Mouse (Mus musculus) adrenal gland, adult (tissue): ENCODE measurements around the gene Cela3b.
"Not testable (repeated sequence)": the region's sequence is repeated elsewhere in the genome, so short reads cannot be mapped to it uniquely, and the experiment has no call there.

Experiments used
- DNase-seq, 2 experiments: peaks; one replicate each; pipeline ENCODE4 v3.0.0; 2022 to 2023; ENCODE audit warnings: low spot score in 1 of 2; ENCODE audit not compliant: inconsistent age in 2 of 2

Cela3b gene

GRCm38 (mm10) chr4:137432700-137433550 lies 2.6 kb upstream of the Cela3b start:
- peak in 1 of 2 experiments; percentile 62 for DNase-seq

- no peak for DNase-seq
Measured at GRCm38 (mm10) chr4:137417712-137418564, 12.4 kb downstream of the Cela3b start.

GRCm38 (mm10) chr4:137414936-137415335 lies 15.4 kb downstream of the Cela3b start:
- no peak for DNase-seq

GRCm38 (mm10) chr4:137412185-137412709 lies 18.1 kb downstream of the Cela3b start:
- DNase-seq = not testable (repeated sequence)

- DNase-seq = no peak
Measured at GRCm38 (mm10) chr4:137409691-137410090, 20.6 kb downstream of the Cela3b start, which contains the start of gene Cela3a. Gene Cela3a, minus strand, starts transcription at chr4:137409791.

- no peak for DNase-seq
Measured at GRCm38 (mm10) chr4:137405571-137405970, 24.8 kb downstream of the Cela3b start.

GRCm38 (mm10) chr4:137396641-137397525 lies 33.5 kb downstream of the Cela3b start:
- DNase-seq = peak; percentile 84 to 90

- DNase-seq = peak; percentile 58 to 78
Measured at GRCm38 (mm10) chr4:137393378-137394135, 36.8 kb downstream of the Cela3b start.

- DNase-seq = peak; percentile 76 to 86
Measured at GRCm38 (mm10) chr4:137392874-137393273, 37.5 kb downstream of the Cela3b start.

GRCm38 (mm10) chr4:137391287-137391686 lies 39.1 kb downstream of the Cela3b start:
- DNase-seq = no peak

GRCm38 (mm10) chr4:137390196-137390595 lies 40.1 kb downstream of the Cela3b start:
- DNase-seq = no peak

GRCm38 (mm10) chr4:137388983-137389382 lies 41.4 kb downstream of the Cela3b start:
- peak in 1 of 2 experiments; percentile 81 for DNase-seq

- peak; percentile 89 to 97 for DNase-seq
Measured at GRCm38 (mm10) chr4:137388059-137388794, 42.1 kb downstream of the Cela3b start.

- no peak for DNase-seq
Measured at GRCm38 (mm10) chr4:137387482-137388058, 42.8 kb downstream of the Cela3b start.

GRCm38 (mm10) chr4:137380702-137381605 lies 49.4 kb downstream of the Cela3b start:
- peak in 1 of 2 experiments; percentile 29 for DNase-seq

GRCm38 (mm10) chr4:137379713-137380255 lies 50.6 kb downstream of the Cela3b start:
- no peak for DNase-seq

- DNase-seq = no peak
Measured at GRCm38 (mm10) chr4:137379085-137379484, 51.3 kb downstream of the Cela3b start.
